Mouse (Mus musculus): ENCODE data around the gene Gm10277.

DNA sequence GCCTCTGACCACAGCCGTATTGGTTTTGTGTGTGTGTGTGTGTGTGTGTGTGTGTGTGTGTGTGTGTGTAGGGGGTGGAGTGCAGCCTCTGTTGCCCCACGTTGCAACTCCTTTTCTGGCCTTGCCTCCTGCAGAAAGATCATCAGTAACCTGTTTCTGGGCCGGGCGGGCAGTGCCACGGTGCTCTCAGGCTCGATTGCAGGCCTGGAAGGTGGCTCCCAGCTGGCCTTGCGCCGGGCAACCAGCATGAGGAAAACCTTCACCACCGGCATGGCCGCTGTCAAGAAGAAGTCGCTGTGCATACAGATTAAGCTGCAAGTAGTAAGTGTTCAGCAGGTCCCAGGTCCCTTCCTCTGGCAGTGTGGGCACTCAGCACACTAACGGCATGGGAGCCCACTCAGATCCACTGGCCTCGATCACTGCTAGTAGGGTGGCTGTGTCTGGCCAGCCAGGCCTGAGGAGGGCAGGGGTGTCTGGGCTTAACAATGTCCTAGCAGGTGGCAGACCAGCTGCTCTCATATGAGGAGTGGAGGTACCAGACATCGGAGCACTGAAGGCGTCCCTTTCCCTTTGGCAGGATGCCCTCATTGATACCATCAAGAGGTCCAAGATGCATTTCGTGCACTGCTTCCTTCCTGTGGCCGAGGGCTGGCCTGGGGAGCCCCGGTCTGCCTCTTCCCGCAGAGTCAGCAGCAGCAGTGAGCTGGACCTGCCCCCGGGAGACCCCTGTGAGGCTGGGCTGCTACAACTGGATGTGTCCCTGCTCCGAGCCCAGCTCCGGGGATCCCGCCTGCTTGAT lies 41.7 kb upstream of the Gm10277 start:
- TF ChIP-seq CTCF (IDR thresholded peaks at IDR 0.05; ENCODE audit: low read depth, low read length) (no peak), POLR2A (IDR thresholded peaks at IDR 0.05; ENCODE audit: extremely low read depth, insufficient read depth, low read length) (no peak)
